In genomic region chr13:21181996-21182395, GRCm38 (mm10) we compare ENCODE assay signal across 9 mouse cellular contexts. TPM values are rescaled to one million over a fixed set of nuclear protein-coding genes. Genes with fewer than 3 reads are reported as not detected.
A peak's percentile ranks its signal among the peaks of the same experiment; 100 is the strongest.
DNase-seq lines count a peak whose midpoint lies in the region; ATAC-seq and TF ChIP-seq lines count a peak whose summit lies in the region.
"Had no signal": no experiment of that assay in that cellular context is flagged by ENCODE, and none has a peak within 500 bp of the region (broad histone marks: within the 10 kb centered on the region; RNA-seq: fewer than 3 reads in every experiment).

No protein-coding gene starts in this region.

- DNase-seq in heart, postnatal 25 days (ENCODE audit: low spot score): no peak
- DNase-seq in hindbrain, embryonic 11.5 days (ENCODE audit: low spot score): no peak
- no peak for DNase-seq in liver, postnatal 0 days
- no peak for DNase-seq in urinary bladder, postnatal 10 days (ENCODE audit: low spot score)
- no peak for DNase-seq in urinary bladder, postnatal 36 days (ENCODE audit: low spot score in 2 of 2)

- intact Hi-C loops in heart, postnatal 25 days (cut with DNase I): no loop called here

- H3K27me3 ChIP-seq in heart, embryonic 11.5 days (ENCODE audit: control insufficient read depth, insufficient read depth, low read length): no peaks in the 10 kb centered on the region
- H3K27me3 ChIP-seq in ES-Bruce4 (ENCODE audit: control insufficient read depth, insufficient read depth, low read length, poor library complexity, severe bottlenecking): no peaks in the 10 kb centered on the region
- H3K27me3 ChIP-seq in hindbrain, embryonic 11.5 days (ENCODE audit: control insufficient read depth, insufficient read depth, low read length): no peaks in the 10 kb centered on the region
- H3K27me3 ChIP-seq in liver, postnatal 0 days (ENCODE audit: insufficient read depth, low read length): no peaks in the 10 kb centered on the region

- peak overlapping the region; percentile 89 for H3K4me3 ChIP-seq in heart, embryonic 11.5 days (ENCODE audit: low read depth, low read length)
- H3K4me3 ChIP-seq in ES-Bruce4 (ENCODE audit: low read depth, low read length): peak overlapping the region; percentile 73
- H3K4me3 ChIP-seq in hindbrain, embryonic 11.5 days (ENCODE audit: low read depth, low read length): peak overlapping the region; percentile 98
- peak overlapping the region; percentile 91 for H3K4me3 ChIP-seq in liver, postnatal 0 days (ENCODE audit: low read depth, low read length)

- WGBS in heart, embryonic 11.5 days (ENCODE audit: insufficient replicate concordance): 76% methylated on average over 7 of the region's 7 CpGs
- 80% methylated on average over 7 of the region's 7 CpGs for WGBS in hindbrain, embryonic 11.5 days
- WGBS in liver, postnatal 0 days (ENCODE audit: insufficient replicate concordance): 77% methylated on average over 7 of the region's 7 CpGs

- peak overlapping the region; percentile 92 for H3K4me2 ChIP-seq in heart, embryonic 11.5 days
- H3K4me2 ChIP-seq in hindbrain, embryonic 11.5 days (replicated peaks; ENCODE audit: low read depth, low read length): peak overlapping the region; percentile 76
- H3K4me2 ChIP-seq in liver, postnatal 0 days (ENCODE audit: low read depth, low read length): peak overlapping the region; percentile 92

- peaks cover 16% of the 10 kb centered on the region for H3K4me1 ChIP-seq in heart, embryonic 11.5 days (ENCODE audit: control insufficient read depth, insufficient read depth, low read length)
- H3K4me1 ChIP-seq in ES-Bruce4 (ENCODE audit: control insufficient read depth, insufficient read depth, low read length): no peaks in the 10 kb centered on the region
- H3K4me1 ChIP-seq in hindbrain, embryonic 11.5 days (replicated peaks; ENCODE audit: control insufficient read depth, insufficient read depth, low read length): no peaks in the 10 kb centered on the region
- peaks cover 32% of the 10 kb centered on the region for H3K4me1 ChIP-seq in liver, postnatal 0 days (ENCODE audit: insufficient read depth)

- peaks cover 32% of the 10 kb centered on the region for H3K36me3 ChIP-seq in heart, embryonic 11.5 days (ENCODE audit: control insufficient read depth, insufficient read depth, low read length)
- peaks cover 53% of the 10 kb centered on the region for H3K36me3 ChIP-seq in ES-Bruce4 (ENCODE audit: control insufficient read depth, insufficient read depth, low read length, poor library complexity, severe bottlenecking)
- H3K36me3 ChIP-seq in hindbrain, embryonic 11.5 days (ENCODE audit: control insufficient read depth, insufficient read depth, low read length): peaks cover 9% of the 10 kb centered on the region
- peaks cover 35% of the 10 kb centered on the region for H3K36me3 ChIP-seq in liver, postnatal 0 days (replicated peaks; ENCODE audit: insufficient read depth, low read length)

- peak overlapping the region; percentile 90 for H3K9ac ChIP-seq in heart, embryonic 11.5 days (ENCODE audit: low read depth, low read length)
- H3K9ac ChIP-seq in ES-Bruce4 (ENCODE audit: low read depth, poor library complexity, severe bottlenecking): peak overlapping the region; percentile 76
- H3K9ac ChIP-seq in hindbrain, embryonic 11.5 days (ENCODE audit: low read depth, low read length): 0 out of 2 replicates have a peak overlapping the region, but pooled peaks have one; percentile 16
- peak overlapping the region; percentile 23; the same call in 1 of the 2 replicates for H3K9ac ChIP-seq in liver, postnatal 0 days (replicated peaks)

- H3K27ac ChIP-seq in heart, embryonic 11.5 days (ENCODE audit: low read depth, low read length): no peak overlapping the region
- H3K27ac ChIP-seq in ES-Bruce4 (ENCODE audit: insufficient read depth, low read length): no peak overlapping the region
- H3K27ac ChIP-seq in hindbrain, embryonic 11.5 days (ENCODE audit: low read depth, low read length): no peak overlapping the region
- no peak overlapping the region for H3K27ac ChIP-seq in liver, postnatal 0 days (ENCODE audit: low read depth)

- no peak for TF ChIP-seq CTCF in ES-Bruce4 (IDR thresholded peaks at IDR 0.05; ENCODE audit: low read depth, low read length)
- TF ChIP-seq CTCF in liver, postnatal 0 days (IDR thresholded peaks at IDR 0.05; ENCODE audit: low read depth): no peak

- no peak for ATAC-seq in heart, embryonic 11.5 days (replicated peaks; ENCODE audit: insufficient number of reproducible peaks, low FRiP score, low TSS enrichment)
- ATAC-seq in hindbrain, embryonic 11.5 days (ENCODE audit: low FRiP score): no peak
- no peak for ATAC-seq in liver, postnatal 0 days
- no peak for ATAC-seq in monocyte, adult 5-6 weeks (replicated peaks; ENCODE audit: insufficient number of reproducible peaks, low FRiP score, low TSS enrichment, poor library complexity, severe bottlenecking)

- H3K9me3 ChIP-seq in heart, embryonic 11.5 days (replicated peaks; ENCODE audit: control insufficient read depth, low read length): no peaks in the 10 kb centered on the region
- no peaks in the 10 kb centered on the region for H3K9me3 ChIP-seq in ES-Bruce4 (replicated peaks; ENCODE audit: control insufficient read depth, insufficient read depth, low read length, poor library complexity, severe bottlenecking)
- H3K9me3 ChIP-seq in hindbrain, embryonic 11.5 days (ENCODE audit: control insufficient read depth, low read length): no peaks in the 10 kb centered on the region
- no peaks in the 10 kb centered on the region for H3K9me3 ChIP-seq in liver, postnatal 0 days (ENCODE audit: low read length)

- no peak for TF ChIP-seq EP300 in ES-Bruce4 (IDR thresholded peaks at IDR 0.05; ENCODE audit: insufficient read depth, low read depth, low read length)
- TF ChIP-seq EP300 in liver, postnatal 0 days (IDR thresholded peaks at IDR 0.05; ENCODE audit: low read depth): no peak

- TF ChIP-seq POLR2A in ES-Bruce4 (IDR thresholded peaks at IDR 0.05; ENCODE audit: insufficient read depth, low read length): no peak

RNA-seq across cellular contexts. Expression of gene Trim27, which starts 2.8 kb away (rescaled TPM):
- 94.9 and 102 TPM in 2 replicates for polyA plus RNA-seq in heart, embryonic 11.5 days (2014; fragmentation: Nextera tagmentation; extraction: Ambion mirVana)
- 10 to 100 TPM; 18.8 to 19.0 TPM for total RNA-seq in heart, postnatal 25 days (2021)
- polyA plus RNA-seq in ES-Bruce4 (2011; ENCODE audit: insufficient read depth, insufficient read length, low read depth, missing spikeins): 117 and 128 TPM in 2 replicates
- polyA plus RNA-seq in hindbrain, embryonic 11.5 days (2014; fragmentation: Nextera tagmentation; extraction: Ambion mirVana): 133 and 144 TPM in 2 replicates
- polyA plus RNA-seq in liver, postnatal 0 days (2015; fragmentation: Nextera tagmentation; extraction: Ambion mirVana): 36.5 and 36.7 TPM in 2 replicates
- total RNA-seq in monocyte, adult 5-6 weeks (2017): 81.0 to 103 TPM (median 88.2 TPM) in 3 replicates

RNA-seq across cellular contexts. Expression of gene Olfr1368, which starts 36.3 kb away (rescaled TPM):
- polyA plus RNA-seq in heart, embryonic 11.5 days (2014; fragmentation: Nextera tagmentation; extraction: Ambion mirVana): not detected in 2 replicates
- total RNA-seq in heart, postnatal 25 days (2021): not detected
- not detected in 2 replicates for polyA plus RNA-seq in ES-Bruce4 (2011; ENCODE audit: insufficient read depth, insufficient read length, low read depth, missing spikeins)
- polyA plus RNA-seq in hindbrain, embryonic 11.5 days (2014; fragmentation: Nextera tagmentation; extraction: Ambion mirVana): not detected in 2 replicates
- polyA plus RNA-seq in liver, postnatal 0 days (2015; fragmentation: Nextera tagmentation; extraction: Ambion mirVana): not detected in 2 replicates
- total RNA-seq in monocyte, adult 5-6 weeks (2017): not detected in 3 replicates
- total RNA-seq: left cerebral cortex, postnatal 25 days had no signal

RNA-seq across cellular contexts. Expression of gene Olfr263, which starts 52.6 kb away (rescaled TPM):
- not detected in 2 replicates for polyA plus RNA-seq in heart, embryonic 11.5 days (2014; fragmentation: Nextera tagmentation; extraction: Ambion mirVana)
- not detected for total RNA-seq in heart, postnatal 25 days (2021)
- polyA plus RNA-seq in ES-Bruce4 (2011; ENCODE audit: insufficient read depth, insufficient read length, low read depth, missing spikeins): not detected in 2 replicates
- not detected in 2 replicates for polyA plus RNA-seq in hindbrain, embryonic 11.5 days (2014; fragmentation: Nextera tagmentation; extraction: Ambion mirVana)
- polyA plus RNA-seq in liver, postnatal 0 days (2015; fragmentation: Nextera tagmentation; extraction: Ambion mirVana): not detected in 2 replicates
- total RNA-seq in monocyte, adult 5-6 weeks (2017): not detected in 3 replicates
- total RNA-seq: left cerebral cortex, postnatal 25 days had no signal

Comparison
In these comparisons a context has a peak if more than half of its experiments do, and no peak if none do; other contexts are left out.
1. H3K9ac ChIP-seq: peak in every context shown above with its lines; median percentile 90 in heart, embryonic 11.5 days; 76 in ES-Bruce4; 23 in liver, postnatal 0 days; 16 in hindbrain, embryonic 11.5 days.